Mouse (Mus musculus): ENCODE data around the gene Bmx. TPM values are rescaled to one million over a fixed set of nuclear protein-coding genes. Genes with fewer than 3 reads are reported as not detected.

Bmx gene
- polyA plus RNA-seq, 1 experiment from 2014 or later, result 0.62 TPM

DNA sequence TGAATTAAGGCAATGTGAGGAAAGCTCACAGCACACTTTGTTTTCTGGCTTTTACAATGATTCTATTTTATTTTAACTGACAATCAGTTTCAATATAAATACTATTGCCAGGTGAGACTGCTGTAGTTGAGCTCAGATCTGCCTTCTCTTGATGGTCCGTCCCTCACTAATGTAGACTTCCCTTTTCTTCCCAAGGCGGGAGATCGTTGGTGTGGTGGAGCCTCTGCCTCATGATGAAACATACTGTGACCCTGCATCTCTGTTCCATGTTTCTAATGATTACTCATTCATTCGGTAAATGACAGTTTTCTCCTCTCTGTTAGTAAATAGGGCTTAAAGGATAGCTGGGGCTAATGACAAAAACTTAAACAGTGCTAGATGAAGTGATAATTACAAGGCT, 84.1 kb downstream of the Bmx start:
- H3K4me3 ChIP-seq, result no peak overlapping the region
- 93% methylated on average over 4 of the region's 4 CpGs for WGBS

DNA sequence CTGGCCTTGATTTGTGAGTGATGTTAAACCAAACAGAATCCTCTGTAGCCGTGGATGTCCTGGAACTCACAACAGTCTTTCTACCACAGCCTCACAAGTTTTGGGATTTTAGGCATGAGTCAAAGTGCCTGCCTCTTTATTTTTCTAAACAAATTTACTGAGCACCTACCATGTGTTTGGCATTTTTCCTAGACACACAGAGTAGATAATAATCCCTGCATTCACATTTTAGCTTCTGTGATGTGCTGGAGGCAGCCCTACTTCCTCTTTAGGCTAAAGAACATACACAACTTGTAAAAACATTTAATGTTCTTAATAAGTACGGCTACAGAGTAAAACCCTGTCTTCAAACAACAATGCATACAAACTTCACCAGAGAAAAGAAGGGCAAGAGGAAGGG, 87.0 kb downstream of the Bmx start:
- 0 out of 2 replicates have a peak, but pooled peaks cover 2% of the 10 kb centered on the region for H3K27me3 ChIP-seq
- no peaks in the 10 kb centered on the region for H3K36me3 ChIP-seq
- no peak overlapping the region for H3K4me3 ChIP-seq
- H3K4me1 ChIP-seq (replicated peaks), result no peaks in the 10 kb centered on the region
- H3K9ac ChIP-seq, result no peak overlapping the region
- no peaks in the 10 kb centered on the region for H3K9me3 ChIP-seq
- no peak overlapping the region for H3K27ac ChIP-seq (replicated peaks)
- ATAC-seq (ENCODE audit: low FRiP score, low read depth), result no peak
- no peak overlapping the region for H3K4me2 ChIP-seq
- 87% methylated on average over 2 of the region's 2 CpGs for WGBS

More for the DNA sequence above, 84.1 kb downstream of the Bmx start:
- H3K36me3 ChIP-seq, result no peaks in the 10 kb centered on the region
- no peak overlapping the region for H3K9ac ChIP-seq
- no peak overlapping the region for H3K27ac ChIP-seq (replicated peaks)
- no peak for ATAC-seq (ENCODE audit: low FRiP score, low read depth)
- no peak overlapping the region for H3K4me2 ChIP-seq
- 0 out of 2 replicates have a peak, but pooled peaks cover 2% of the 10 kb centered on the region for H3K27me3 ChIP-seq
- no peaks in the 10 kb centered on the region for H3K4me1 ChIP-seq (replicated peaks)
- H3K9me3 ChIP-seq, result no peaks in the 10 kb centered on the region

DNA sequence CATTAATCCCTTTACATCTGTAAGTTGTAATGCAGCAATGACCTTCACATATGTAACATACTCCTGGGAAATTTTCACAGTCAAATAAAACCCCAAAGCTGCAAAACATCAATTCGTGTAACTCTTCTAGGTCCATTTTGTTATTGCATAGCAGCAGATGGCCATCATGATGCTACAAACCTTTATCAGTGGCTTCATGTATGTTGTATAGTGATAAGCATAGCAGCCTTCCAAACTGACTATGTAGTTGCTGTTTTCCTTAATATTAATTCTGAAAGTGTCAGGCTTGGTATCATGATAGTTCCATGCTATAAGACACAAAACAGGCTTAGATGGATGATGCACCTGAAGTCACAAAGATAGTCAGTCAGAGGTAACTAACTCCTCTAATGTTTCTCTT, 93.3 kb downstream of the Bmx start:
- Histone ChIP-seq H3K9ac (no peak overlapping the region), H3K27ac (replicated peaks) (no peak overlapping the region), H3K36me3 (no peaks in the 10 kb centered on the region), H3K4me2 (no peak overlapping the region), H3K27me3 (0 out of 2 replicates have a peak, but pooled peaks cover 9% of the 10 kb centered on the region), H3K4me3 (no peak overlapping the region), H3K9me3 (no peaks in the 10 kb centered on the region), H3K4me1 (replicated peaks) (no peaks in the 10 kb centered on the region)
- WGBS, result 100% methylated on average over 1 of the region's 1 CpGs
- no peak for ATAC-seq (ENCODE audit: low FRiP score, low read depth)

DNA sequence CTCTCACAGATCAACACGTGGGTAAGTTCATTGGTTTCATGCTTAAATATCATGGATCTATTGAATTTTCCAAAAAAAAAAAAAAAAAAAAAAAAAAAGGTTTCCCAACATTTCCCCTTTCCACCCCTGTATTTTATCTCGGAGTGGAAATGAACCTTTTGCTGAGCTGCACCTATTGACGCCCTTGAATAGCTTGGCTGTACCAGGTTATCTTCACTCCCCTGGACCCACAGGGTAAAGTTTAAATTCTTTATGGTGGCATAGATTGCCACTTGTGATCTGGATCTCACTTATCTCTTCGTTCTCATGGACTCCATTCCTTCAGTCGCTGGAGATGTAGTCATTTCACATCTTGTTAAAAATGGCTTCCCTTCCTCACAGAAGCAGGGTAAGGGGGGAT, 103.4 kb downstream of the Bmx start:
- H3K4me3 ChIP-seq, result no peak overlapping the region
- H3K9ac ChIP-seq, result no peak overlapping the region
- WGBS, result 84% methylated on average over 5 of the region's 5 CpGs
- H3K36me3 ChIP-seq, result no peaks in the 10 kb centered on the region
- H3K4me1 ChIP-seq (replicated peaks), result no peaks in the 10 kb centered on the region
- H3K27me3 ChIP-seq, result peaks cover 2% of the 10 kb centered on the region; the same call in 1 of the 2 replicates
- no peak overlapping the region for H3K4me2 ChIP-seq
- ATAC-seq (ENCODE audit: low FRiP score, low read depth), result no peak
- H3K9me3 ChIP-seq, result no peaks in the 10 kb centered on the region
- no peak overlapping the region for H3K27ac ChIP-seq (replicated peaks)

DNA sequence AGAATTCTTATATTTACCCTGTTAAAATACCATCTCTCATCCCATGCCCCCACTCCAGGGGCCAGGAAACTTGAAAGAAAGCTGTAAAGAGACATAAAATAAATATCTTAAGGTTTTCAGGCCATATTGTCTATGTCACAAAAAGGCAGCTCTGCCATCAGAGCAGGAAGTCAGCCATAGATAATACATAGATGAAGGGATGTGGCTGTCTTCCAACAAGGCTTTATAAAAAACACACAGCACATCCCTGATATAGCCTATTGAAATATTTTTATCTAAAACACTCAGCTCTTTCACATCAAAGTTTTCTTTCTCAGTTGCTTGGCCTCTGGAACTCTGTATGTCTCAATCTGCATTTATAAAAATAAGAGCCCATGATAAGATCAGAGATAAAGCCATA, 104.4 kb downstream of the Bmx start:
- Histone ChIP-seq H3K4me1 (replicated peaks) (no peaks in the 10 kb centered on the region), H3K9ac (no peak overlapping the region), H3K27ac (replicated peaks) (no peak overlapping the region), H3K9me3 (no peaks in the 10 kb centered on the region), H3K4me2 (no peak overlapping the region), H3K4me3 (no peak overlapping the region), H3K36me3 (no peaks in the 10 kb centered on the region), H3K27me3 (peaks cover 2% of the 10 kb centered on the region; the same call in 1 of the 2 replicates)
- ATAC-seq (ENCODE audit: low FRiP score, low read depth), result no peak

DNA sequence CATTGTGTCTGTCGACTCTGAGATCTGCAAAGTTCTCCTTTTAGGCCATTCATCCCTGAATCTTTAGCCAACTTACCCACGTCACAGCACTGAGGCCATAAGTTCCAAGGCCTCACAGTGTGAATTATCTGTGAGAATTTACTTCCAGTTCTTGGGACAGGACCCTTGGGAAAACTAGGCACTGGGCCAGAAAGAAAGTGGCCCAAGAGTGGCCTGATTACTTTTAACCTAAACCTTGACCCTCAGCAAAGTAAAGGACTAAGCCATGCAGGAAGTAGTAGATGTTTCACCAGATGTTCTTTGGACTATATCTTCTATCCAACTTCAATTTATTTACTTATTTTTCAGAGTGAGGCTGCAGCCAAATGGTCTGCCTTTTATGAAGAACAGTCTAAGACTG, 105.3 kb downstream of the Bmx start:
- Histone ChIP-seq H3K27ac (replicated peaks) (no peak overlapping the region), H3K36me3 (no peaks in the 10 kb centered on the region), H3K27me3 (peaks cover 2% of the 10 kb centered on the region; the same call in 1 of the 2 replicates), H3K4me2 (no peak overlapping the region), H3K9me3 (no peaks in the 10 kb centered on the region), H3K9ac (no peak overlapping the region), H3K4me3 (no peak overlapping the region), H3K4me1 (replicated peaks) (no peaks in the 10 kb centered on the region)
- no peak for ATAC-seq (ENCODE audit: low FRiP score, low read depth)
- WGBS, result 67% methylated on average over 2 of the region's 2 CpGs

DNA sequence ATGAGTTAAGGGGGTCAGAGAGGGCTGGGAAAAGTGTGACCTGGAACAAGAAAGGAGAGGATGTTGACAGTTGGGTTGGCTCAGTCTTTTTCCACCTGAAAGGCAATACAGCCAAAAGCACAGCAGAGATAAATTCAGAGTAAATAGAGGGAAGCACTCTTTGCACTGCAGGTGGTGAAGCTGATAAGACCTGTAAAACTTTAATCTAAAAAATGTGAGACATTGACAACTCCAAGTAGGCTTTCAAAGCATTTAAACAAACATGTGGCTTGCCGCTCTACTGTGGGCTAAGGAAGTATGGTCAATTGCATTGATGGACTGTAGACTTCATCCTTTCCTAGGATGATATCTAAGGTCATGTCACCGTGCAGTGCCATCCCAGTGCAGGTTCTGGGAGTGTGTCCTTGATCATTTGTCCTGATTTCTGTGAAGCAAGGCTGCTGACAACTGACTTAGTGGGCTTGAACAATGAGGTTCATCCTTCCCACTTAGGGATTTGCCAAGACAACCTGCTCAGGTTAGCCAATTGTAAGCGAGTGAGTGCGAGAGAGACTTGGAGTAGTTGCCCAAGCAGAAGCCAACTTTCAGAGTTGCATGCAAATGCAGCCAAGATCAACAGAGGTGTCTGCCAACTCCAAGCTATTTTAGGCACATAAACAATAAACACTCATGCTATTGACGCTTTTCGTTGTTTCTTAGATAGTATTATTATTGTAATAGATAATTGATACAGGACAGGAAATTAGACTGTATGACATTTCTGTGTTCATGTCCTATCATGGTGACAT, 112.3 kb downstream of the Bmx start:
- no peak overlapping the region for H3K4me3 ChIP-seq
- WGBS, result 91% methylated on average over 6 of the region's 6 CpGs
- no peaks in the 10 kb centered on the region for H3K9me3 ChIP-seq
- ATAC-seq (ENCODE audit: low FRiP score, low read depth), result no peak
- 0 out of 2 replicates have a peak, but pooled peaks cover 2% of the 10 kb centered on the region for H3K27me3 ChIP-seq
- H3K36me3 ChIP-seq, result no peaks in the 10 kb centered on the region
- no peak overlapping the region for H3K9ac ChIP-seq
- no peak overlapping the region for H3K27ac ChIP-seq (replicated peaks)
- no peaks in the 10 kb centered on the region for H3K4me1 ChIP-seq (replicated peaks)
- no peak overlapping the region for H3K4me2 ChIP-seq

Other genes with a start within 250 kb of the Bmx start
- gene Car5b, start 230.2 kb downstream of the Bmx start, polyA plus RNA-seq (2015; fragmentation: Nextera tagmentation; extraction: Ambion mirVana), result 0.49 and 0.96 TPM in 2 replicates
- gene Siah1b, start 181.7 kb downstream of the Bmx start, polyA plus RNA-seq (2015; fragmentation: Nextera tagmentation; extraction: Ambion mirVana), result 17.9 and 19.1 TPM in 2 replicates
- 0.12 and 0.23 TPM in 2 replicates for gene Cltrn, start 169.4 kb downstream of the Bmx start, polyA plus RNA-seq (2015; fragmentation: Nextera tagmentation; extraction: Ambion mirVana)
- gene Ace2, start 118.9 kb downstream of the Bmx start, polyA plus RNA-seq (2015; fragmentation: Nextera tagmentation; extraction: Ambion mirVana), result 0.43 and 0.46 TPM in 2 replicates
- 3.6 TPM in 2 replicates for gene Pir, start 11.2 kb upstream of the Bmx start, polyA plus RNA-seq (2015; fragmentation: Nextera tagmentation; extraction: Ambion mirVana)
- 0.30 and 0.51 TPM in 2 replicates for gene Vegfd, start 115.2 kb upstream of the Bmx start, polyA plus RNA-seq (2015; fragmentation: Nextera tagmentation; extraction: Ambion mirVana)
- 5.5 and 5.8 TPM in 2 replicates for gene Piga, start 161.6 kb upstream of the Bmx start, polyA plus RNA-seq (2015; fragmentation: Nextera tagmentation; extraction: Ambion mirVana)
- gene Asb11, start 178.8 kb upstream of the Bmx start, polyA plus RNA-seq (2015; fragmentation: Nextera tagmentation; extraction: Ambion mirVana), result not detected in 2 replicates
- 0.13 TPM in 1 of 2 replicates, not detected in the other for gene Asb9, start 248.1 kb upstream of the Bmx start, polyA plus RNA-seq (2015; fragmentation: Nextera tagmentation; extraction: Ambion mirVana)